Mouse (Mus musculus): ENCODE measurements around the gene Fbln2.

DNA sequence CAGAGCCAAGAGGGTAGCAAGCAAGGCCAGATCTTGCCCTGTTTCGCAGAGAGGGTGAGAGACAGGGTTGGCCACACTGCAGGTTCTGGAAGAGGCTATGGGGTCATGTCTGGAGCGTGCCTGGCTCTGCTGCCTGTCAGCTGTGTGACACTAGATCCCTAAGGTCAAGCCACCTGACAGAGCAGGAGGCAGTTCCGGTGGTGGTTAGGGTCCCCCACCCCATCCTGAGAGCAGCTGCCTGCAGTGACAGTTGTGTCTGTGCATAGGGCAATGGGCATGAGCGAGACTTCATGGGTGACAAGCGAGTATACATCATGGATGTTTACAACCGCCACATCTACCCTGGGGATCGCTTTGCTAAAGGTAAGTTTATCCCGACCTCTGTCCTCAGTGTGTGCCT lies 43.1 kb upstream of the Fbln2 start:
- TF ChIP-seq FLI1 (IDR thresholded peaks at IDR 0.05; ENCODE audit: low read length) (no peak), GATA1 (IDR thresholded peaks at IDR 0.05; ENCODE audit: borderline replicate concordance, low read length) (no peak)
